Mouse (Mus musculus) adrenal gland, adult (tissue): ENCODE data around the gene Slbp.
A peak's percentile ranks its signal among the peaks of the same experiment; 100 is the strongest.

Source experiments
- DNase-seq, 2 experiments: peaks; one replicate each; pipeline ENCODE4 v3.0.0; 2022 to 2023; ENCODE audit warnings: low spot score in 1 of 2; ENCODE audit not compliant: inconsistent age in 2 of 2

The Slbp gene

DNA sequence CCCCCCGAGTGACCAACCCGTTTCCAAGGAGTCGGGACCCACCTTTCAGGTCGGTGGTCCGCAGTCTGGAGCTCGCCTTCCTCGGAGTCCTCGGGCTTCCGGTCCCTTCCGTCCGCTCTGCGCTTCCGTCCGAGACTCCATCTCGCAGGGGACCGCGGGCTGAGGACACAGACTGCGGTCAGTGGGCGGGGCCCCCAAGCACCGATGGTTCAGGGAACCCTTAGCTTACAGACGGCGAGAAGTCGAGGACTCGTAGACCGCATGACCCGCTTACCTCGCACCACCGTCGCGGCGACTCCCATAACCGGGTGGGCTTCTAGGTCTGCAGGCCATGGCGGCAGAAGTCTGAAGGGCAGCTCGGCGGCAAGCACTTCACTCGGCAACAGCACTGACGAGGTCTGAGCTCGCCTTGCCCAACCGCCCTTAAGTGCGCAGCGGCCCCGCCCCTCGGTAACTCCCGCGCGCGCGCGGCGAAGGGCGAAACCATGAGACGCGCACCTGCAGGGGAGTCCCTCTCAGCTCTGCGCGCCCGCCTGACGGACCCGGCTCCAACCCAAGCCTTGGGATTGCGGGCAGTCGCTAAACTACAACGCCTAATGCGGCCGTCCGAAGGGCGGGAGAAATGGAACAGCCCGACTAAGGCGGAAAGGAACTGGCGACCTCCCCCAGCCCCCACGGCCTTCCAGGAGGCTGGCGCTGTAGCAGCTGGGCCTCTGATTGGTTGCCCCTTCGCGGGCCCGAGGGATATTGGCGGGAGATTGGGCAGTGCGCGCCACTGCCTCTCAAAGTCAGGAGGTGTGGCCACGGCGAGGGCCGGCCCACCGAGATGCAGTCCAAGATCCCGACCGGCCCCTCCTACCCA is at the start of gene Slbp:
Slbp (minus strand) TSS at position 654 of the 862 bp plus-strand sequence.
- DNase-seq, result peak; percentile 98 to 99

DNA sequence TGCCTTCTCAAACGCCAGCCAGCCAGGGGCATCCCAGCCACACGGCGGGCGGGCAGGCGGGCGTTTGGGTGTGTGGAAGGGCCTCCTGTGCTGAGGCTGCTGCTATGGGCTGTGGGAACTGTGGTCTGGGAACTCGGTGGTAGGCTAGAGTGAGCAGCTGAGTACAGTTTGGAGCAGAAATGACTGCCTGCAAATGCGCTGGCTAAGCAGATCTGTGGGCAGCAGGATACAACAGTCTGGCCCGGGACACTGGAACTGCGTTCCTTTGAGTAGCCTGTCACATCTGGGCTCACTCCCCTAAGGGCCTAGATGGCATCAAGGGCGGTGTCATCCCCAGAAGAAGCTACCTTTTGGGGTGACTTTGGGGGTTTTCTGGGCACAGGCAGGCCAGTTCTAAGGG is 49.5 kb upstream of the Slbp start:
- DNase-seq, result no peak

DNA sequence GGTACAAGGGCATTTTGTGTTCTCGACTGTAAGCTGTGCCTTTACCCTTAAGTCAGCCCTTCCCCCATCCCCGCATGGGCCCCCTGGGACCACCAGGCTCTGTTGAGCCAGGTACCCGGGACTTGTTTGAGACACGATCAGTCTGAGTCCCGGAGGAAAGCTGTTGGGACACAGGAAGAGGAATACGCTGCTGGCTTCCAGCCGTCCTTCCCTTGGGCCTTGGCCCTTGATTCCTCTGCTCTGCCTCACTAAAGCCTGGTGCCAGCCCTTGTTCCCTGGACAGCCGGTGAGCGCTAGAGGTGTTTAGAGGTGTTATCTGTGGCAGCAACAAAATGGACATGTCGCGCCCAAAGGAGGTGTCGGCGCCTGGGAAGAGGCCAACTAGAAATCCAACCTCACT is 47.6 kb upstream of the Slbp start:
- DNase-seq, result peak in 1 of 2 experiments; percentile 69

DNA sequence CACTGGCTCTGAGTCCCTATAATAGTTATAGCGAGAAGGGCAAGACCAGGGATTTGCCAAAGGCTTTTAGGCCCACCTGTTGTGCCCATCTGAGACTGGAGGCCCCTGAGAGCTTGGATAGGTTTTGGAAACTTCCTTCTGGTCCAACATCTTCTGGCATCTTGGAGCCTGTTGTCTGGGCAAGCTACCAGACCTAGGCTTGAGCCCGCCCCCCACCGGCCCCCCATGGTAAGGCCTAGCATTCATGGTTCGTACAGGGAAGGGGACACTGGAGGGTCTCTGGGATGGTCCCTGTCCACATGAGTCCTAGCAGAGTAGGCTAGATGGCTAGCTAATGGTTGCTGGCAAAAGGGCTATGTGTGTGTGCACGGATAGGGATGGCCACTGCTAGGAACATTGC is 46.3 kb upstream of the Slbp start:
- DNase-seq, result no peak

DNA sequence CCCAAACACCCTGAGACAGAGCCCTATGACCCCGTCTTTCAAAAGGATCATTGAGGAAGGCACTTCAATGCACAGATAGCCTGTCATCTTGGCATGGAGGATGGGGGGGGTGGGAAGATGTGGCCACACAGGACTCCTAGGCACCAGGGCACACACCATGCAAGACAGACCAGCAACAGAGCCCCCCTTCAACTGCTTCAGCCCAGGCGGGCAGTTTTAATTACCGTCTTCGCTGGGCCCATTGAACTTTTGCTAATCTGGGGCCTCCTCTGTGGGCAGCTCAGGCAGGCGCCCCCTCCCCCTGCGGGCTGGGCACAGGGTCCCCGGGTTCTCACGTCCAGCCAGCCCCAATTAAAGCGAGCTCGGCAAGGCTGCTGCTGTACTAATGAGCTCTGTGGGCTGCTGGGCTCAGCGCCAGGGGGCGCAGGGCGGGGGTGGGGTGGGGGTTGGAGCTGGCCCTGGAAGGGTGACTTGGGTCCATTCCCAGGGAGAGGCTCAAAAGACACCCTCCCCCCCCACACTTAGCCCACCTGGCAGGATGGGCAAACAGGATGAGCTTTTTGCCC is 45.7 kb upstream of the Slbp start:
- no peak for DNase-seq

DNA sequence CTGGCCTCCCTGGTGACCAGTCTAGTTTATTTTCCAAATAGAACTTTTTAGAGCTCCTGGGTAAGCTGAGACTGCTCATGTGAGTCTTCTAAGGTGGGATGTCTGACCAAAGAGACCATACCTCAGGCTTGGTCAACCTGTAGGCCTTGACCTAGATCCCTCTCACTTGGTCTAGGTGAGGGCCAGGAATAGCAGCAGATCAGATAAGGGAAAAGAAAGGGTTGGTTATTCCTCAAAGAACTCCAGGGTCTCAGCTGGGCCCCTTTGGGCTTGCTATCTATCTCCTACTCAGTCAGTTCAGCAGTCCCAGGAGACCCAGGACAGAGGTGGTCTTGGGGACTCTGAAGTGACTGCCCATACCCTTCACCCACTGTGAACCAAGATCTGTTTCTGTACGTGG is 45.2 kb upstream of the Slbp start:
- DNase-seq, result no peak

DNA sequence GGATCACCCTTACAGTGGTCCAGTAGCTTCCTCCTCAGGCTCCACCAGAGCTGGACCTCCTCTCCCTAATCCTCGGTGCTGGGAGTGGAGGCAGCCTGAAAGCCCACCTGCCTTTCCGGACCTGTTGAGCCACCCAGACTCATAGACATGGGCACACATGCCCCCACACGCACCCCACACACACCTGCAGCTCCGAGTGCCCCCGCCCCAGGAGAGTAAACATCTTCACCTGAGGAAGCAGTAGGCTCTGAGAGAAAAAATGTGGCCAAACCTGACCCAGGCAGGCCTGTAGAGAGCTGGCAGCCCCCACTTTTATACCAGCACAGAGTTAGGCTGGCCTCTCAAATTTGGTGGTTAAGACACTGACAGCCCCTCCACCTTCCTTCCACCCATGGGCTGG is 44.1 kb upstream of the Slbp start:
- no peak for DNase-seq

DNA sequence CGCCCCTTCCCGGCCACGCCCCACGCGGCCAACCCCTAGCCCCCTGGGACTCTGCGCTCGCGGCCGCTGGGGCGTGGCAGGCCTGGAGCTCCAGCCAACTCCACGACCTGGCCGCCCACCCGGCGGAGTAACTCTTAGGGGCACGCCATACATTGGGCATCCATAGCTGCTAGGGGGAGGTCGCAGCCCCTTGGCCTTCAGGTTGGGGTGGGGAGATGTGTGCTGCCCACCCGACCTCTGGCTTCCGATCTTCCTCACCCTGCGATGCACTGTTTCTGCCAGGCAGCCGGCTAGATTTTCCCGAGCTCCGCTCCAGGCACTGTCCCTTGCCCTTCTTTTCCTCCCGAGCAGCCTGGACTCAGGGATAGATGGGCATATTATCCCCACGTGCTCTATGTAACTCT is 43.3 kb upstream of the Slbp start:
- DNase-seq, result no peak

DNA sequence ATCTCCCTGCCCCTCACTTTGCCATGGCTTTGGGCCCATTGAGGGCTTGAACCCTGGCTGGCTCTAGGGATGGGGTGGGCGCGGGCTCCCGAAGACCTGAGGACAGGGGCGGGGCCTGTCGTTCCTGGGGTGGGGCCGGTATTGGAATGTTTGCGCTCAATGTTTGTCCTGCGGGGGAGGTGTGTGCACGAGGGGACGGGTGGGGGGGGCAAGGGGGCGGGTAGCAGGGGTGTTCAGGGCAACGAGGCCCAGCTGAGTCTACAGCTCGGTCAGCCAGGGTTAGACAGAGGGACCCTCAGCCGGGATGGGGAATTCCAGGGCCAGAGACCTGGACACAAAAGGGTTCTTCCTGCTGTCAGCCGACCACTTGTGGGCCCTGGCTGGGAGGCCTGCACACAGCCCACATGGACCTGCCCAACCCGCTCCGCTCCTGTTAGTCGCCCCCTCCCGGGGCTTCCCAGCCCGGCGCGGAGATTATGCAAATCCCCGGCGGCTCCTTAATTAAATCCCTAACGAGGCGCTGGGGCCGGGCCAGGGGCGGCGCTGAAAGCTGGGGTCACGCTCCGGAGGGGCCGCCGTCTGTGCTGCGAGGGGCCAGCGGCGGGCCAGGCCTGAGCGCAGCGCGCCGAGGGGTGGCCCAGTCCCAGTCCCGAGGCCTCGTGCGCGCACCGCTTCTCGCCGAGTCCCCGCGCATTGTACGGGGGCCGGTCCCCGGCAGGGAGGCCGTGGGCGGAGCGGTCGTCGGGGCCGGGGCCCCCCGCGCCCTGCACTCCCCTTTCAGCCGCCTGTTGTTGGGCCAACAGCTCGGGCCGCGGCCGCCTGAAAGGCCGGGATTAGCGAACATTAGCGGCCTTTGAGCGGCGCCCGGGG is 42.7 kb upstream of the Slbp start:
- DNase-seq, result peak; percentile 23 to 60

DNA sequence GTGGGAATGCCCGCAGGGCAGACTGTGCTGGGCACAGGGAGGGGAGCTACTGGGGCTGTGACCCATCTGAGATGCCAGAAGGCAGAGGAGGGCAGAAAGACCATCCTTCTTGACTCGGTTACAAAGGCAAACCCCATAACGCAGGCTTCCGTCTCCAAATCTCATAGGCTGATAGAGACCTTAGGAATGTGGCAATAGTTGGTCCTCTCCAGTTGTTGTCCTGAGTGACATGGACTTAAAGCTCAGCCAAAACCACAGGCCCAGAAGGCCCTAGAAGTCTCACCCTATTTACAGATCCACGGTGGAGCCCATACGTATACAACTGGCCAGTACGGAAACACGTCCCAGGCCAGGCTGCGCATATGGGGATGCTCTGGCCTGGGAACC is 42.1 kb upstream of the Slbp start:
- DNase-seq, result no peak

DNA sequence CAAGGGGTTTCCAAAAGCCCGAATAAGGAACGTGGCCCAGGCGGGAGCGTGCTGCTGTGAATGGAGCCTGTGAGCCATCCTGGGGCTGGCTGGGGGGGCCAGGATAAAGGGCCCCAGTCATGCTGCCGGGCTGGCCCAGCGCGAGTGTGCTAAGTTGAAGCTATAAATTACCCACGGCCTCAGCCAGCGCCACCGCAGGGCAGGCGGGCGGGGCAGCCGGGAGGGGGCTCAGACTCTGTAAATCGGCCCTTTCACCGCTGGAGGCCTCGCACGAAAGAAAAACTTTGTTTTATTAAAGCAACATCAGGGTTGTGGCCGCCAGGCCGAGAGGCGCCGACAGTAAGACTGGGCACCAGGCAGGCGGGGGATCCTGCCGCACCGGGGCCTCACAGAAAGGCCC is 40.0 kb upstream of the Slbp start:
- DNase-seq, result no peak

DNA sequence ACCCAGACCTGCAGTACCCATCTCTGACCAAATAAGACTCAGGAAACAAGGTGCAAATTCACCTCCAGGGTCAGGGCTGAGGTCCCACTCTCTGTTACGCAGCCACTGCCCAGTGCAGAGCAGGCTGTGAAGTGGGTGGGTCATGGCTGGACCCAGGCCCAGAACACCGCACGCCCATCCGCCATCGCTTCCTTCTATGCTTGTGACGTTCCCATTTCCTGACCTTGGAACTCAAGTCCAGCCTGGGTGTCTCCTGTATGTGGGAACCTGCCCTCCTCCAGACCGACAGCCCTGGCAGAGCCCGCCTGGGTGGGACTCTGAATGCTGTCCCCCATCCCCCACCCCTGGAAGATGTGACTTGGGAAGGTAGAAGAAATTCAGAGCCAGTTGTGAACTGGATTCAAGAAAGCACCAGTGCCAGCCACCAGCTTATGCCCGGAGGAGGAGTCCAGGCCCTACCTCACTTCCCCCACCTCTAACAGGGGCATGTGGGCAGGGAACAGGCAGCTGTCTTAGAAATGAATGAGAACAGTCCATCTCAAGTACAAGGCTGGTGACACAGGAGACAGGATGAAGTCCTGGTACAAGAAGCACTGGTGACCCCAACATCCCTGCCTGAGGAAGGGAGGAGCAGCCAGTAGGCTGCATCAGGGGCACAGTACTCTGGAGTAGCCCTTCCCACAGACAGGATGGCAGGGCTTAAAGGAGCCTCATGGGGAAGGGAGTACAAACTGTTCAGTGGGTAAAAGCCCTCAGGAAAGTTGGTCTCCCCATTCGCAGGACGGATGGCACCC is 37.7 kb upstream of the Slbp start:
- peak in 1 of 2 experiments; percentile 47 for DNase-seq

DNA sequence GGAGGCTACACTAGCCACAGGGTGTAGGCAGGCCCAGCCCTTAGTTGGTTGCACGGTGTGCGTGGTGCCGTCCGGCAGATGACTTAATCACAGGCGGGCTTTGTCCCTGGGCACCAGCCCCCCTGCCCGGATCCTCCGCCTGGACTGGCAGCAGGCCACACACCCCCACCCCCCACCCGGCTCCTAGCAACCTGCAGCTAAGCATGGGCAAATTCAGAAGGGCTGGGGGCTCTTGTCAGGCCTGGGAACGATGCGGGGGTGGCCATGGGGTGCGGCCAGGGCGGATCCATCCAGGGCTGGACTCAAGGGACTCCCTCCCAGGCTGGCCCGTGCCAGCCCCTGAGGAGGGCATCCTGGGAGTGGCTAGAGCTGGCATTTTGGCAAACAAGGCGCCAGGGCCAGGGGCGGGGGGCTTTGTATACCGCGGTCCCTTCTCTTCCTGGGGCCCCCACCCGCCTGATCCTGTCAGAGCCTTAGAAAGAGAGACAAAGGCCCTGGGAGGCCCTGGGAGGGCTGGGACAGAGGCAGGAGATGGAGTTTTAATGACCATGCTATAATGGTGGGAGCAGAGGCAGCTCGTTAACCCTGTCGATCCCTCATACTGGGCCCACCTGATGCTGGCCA is 37.0 kb upstream of the Slbp start:
- DNase-seq, result no peak

DNA sequence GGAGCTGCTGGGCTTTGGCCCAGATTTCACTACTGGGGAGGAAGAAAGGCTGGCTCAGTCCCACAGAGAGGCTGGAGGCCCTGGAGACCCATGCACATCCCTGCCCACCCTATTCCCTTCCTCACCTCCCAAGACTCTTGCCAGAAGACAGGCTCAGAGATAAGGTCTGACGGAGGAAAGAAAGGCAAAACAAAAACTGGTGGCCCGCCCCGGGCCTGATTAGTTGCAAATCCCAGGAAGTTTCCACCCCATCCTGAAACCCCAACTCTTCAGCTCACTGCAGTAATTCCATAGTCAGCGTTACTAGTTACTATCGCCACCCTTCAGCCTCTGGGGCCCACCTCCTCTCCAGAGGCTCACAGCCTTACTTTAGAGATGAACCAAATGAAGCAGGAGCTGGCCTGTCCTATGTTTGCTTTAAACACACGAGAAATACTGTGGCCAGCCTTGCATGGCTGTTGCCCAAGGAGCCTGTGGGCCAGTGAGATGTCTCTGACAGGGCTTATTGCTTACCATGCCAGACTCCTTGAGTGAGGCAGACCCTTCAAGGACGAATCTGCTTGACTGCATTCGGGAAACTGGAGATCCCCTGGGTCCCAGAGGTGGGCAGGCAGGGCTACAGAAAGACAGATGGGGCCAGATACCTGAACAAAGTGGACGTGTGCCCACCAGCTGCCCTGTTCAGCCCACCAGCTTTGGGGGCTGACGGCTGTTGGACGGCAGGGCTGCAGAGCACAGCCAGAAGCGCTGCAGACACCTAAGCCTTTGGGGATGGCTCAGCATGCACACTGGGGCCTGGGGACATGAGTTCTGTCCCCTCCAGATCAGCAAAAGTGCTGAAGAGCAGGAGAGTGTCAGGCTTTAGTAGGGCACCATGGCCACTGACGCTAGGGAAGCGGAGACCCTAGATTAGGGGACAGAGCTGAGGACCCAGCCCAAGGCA is 36.2 kb upstream of the Slbp start:
- DNase-seq, result no peak

DNA sequence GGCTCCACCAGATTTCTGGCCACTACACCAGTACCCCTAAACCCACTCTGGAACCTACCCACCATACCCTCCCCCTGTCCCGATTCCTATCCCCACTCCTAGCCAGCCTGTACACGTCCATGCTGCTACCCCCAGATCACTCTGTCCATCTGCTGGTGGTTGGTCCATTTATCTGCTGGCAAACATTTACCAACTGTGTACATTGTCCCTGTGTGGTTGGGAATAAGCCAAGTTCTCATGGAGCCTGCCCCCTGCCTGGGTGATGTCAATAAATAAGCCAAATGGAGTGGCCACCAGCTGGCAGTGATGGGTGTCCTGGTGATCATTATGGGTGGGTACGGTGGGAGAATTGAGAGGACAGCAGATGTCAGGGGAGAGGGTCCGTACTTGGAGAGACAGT is 34.8 kb upstream of the Slbp start:
- no peak for DNase-seq

DNA sequence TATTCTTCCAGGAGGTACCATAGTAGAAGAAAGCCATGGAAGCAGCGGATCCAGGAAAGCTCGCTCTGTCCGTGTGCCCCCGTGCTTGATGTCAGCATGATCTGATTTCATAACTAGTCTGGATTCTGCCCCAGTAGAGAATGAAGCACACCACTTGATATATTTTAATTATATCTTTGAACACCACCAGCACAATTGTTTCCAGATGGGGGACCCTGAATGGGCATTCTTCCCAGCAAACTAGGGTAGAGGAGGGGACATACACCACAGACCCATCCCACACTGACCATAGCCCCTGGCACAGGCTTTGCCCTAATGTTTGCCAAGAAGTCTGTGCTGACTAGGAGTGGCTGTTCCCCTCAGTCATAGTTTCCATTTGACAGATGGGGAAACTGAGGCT is 32.6 kb upstream of the Slbp start:
- DNase-seq, result no peak

DNA sequence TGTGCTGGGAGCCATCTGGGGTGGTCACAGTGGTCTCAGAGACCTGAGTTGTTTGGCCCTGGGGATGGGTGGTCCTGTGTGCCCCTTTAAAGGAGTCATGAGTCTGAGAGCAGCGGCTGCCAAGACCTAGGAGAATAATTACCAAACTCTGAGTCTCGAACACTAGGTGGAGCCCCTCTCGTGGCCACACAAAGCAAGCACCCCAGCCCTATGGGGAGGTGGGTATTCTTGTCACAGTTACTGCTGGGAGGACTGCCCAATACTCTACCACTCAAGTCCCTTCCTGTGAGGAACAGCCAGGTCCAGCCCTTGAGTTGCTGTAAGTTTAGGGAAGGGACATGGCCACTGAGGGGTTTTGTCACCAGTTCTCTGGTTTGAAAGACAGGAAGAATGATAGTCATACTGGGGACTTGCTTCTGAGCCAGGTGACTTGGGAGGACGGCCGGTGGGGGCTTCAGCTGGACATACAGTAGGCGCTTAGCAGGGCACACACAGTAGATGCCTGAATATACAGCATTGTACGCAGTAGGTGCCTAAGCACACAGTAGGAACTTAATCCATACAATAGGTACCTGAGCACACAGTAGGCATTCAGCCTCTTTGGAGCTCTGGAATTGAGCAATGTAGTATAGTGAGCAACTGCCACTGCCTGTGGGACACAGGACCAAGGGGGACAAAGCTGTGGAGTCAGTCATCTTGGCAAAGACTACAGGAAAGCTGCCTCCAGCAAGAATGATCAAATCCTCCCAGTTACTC is 31.7 kb upstream of the Slbp start:
- DNase-seq, result peak in 1 of 2 experiments; percentile 73

DNA sequence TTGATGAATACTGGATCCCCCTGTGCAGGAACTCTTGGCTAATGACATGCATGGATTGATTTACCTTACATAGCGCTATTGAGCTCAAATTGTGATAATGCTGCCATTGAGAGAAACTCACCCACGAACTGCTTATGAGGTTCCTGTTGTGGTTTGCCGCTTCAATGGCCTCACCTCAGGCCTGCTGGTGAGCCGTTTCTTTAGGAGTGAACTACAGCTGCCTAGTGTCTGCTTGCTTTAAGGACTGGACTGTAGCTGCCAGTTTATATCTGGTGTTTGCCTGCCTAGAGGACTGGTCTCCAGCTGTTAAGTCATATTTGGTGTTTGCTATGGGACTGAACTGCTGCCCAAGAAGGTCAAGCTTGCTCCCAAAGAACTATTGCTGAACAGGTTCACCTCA is 30.6 kb upstream of the Slbp start:
- no peak for DNase-seq
